Mouse (Mus musculus) cortical plate, adult 2 months (tissue): ENCODE measurements at regions not wholly inside any gene's neighbourhood (a gene's known extent, or its start where the extent isn't known, plus 50 kb on each side); places are given as distances from the start of the nearest gene placed in this dataset.

ENCODE experiments used
- CTCF ChIP-seq: fragments of 200-500 bp; IDR thresholded peaks from 2 replicates; pipeline ENCODE4 v1.5.1; 2011; ENCODE audit warnings: mild to moderate bottlenecking, control low read depth, low read length; ENCODE audit not compliant: insufficient read depth; ENCODE audit errors: extremely low read depth
- POLR2A ChIP-seq: fragments of 200-500 bp; IDR thresholded peaks from 2 replicates; pipeline ENCODE4 v1.6.1; 2011; ENCODE audit warnings: mild to moderate bottlenecking, low read length, control low read depth; ENCODE audit not compliant: insufficient read depth; ENCODE audit errors: extremely low read depth

GRCm38 (mm10) chr14:115010877-115011276 lies 81.1 kb upstream of the Gpc5 start:
- TF ChIP-seq POLR2A (no peak), CTCF (no peak)
